Mouse (Mus musculus) testis, adult 2 months (tissue): Measurements from ENCODE around the gene Ppp1r15a.

Experiments used
- CTCF ChIP-seq: fragments of 200-500 bp; IDR thresholded peaks from 2 replicates; pipeline ENCODE4 v1.5.1; 2012; ENCODE audit warnings: low read depth, mild to moderate bottlenecking, inconsistent platforms, low read length, moderate library complexity; ENCODE audit not compliant: control insufficient read depth, insufficient read depth, insufficient replicate concordance
- POLR2A ChIP-seq: fragments of 200-500 bp; IDR thresholded peaks from 2 replicates; pipeline ENCODE4 v1.6.1; 2012; ENCODE audit warnings: low read depth, mild to moderate bottlenecking, inconsistent platforms, low read length, moderate library complexity; ENCODE audit not compliant: control insufficient read depth

- no peak for TF ChIP-seq POLR2A
- no peak for TF ChIP-seq CTCF
Measured at GRCm38 (mm10) chr7:45494548-45494947, 31.5 kb downstream of the Ppp1r15a start.
